Mouse (Mus musculus) limb, embryonic 13.5 days (tissue): ENCODE results near the gene Lce1k. TPM values are rescaled to one million over a fixed set of nuclear protein-coding genes. Genes with fewer than 3 reads are reported as not detected.
"Not testable (repeated sequence)": the region's sequence is repeated elsewhere in the genome, so short reads cannot be mapped to it uniquely, and the experiment has no call there.

Experiments used
- ATAC-seq: fragments of 200-750 bp; cut with Nextera tagmentation; 2 replicates; pipeline ENCODE4 v1.8.0; 2017; ENCODE audit warnings: low read depth, moderate number of reproducible peaks, moderate TSS enrichment; ENCODE audit not compliant: low FRiP score
- H3K27ac ChIP-seq: fragments of 300-500 bp; sonication (generic); 2 replicates; pipeline ENCODE4 v1.5.1; 2015; ENCODE audit warnings: inconsistent platforms, mild to moderate bottlenecking, moderate library complexity
- H3K27me3 ChIP-seq: fragments of 300-500 bp; sonication (generic); 2 replicates; pipeline ENCODE4 v1.6.1; 2015; ENCODE audit warnings: mild to moderate bottlenecking, inconsistent platforms
- H3K36me3 ChIP-seq: fragments of 300-500 bp; sonication (generic); 2 replicates; pipeline ENCODE4 v1.6.1; 2015; ENCODE audit warnings: inconsistent platforms, mild to moderate bottlenecking, moderate library complexity
- H3K4me1 ChIP-seq: fragments of 300-500 bp; sonication (generic); 2 replicates; pipeline ENCODE4 v1.6.1; 2015; ENCODE audit warnings: inconsistent platforms
- H3K4me2 ChIP-seq: fragments of 300-500 bp; sonication (generic); replicated peaks from 2 replicates; pipeline ENCODE4 v1.6.1; 2015; ENCODE audit warnings: inconsistent platforms, mild to moderate bottlenecking, moderate library complexity
- H3K4me3 ChIP-seq: fragments of 300-500 bp; sonication (generic); 2 replicates; pipeline ENCODE4 v1.5.1; 2015; ENCODE audit warnings: moderate library complexity, mild to moderate bottlenecking, inconsistent platforms
- H3K9ac ChIP-seq: fragments of 300-500 bp; sonication (generic); 2 replicates; pipeline ENCODE4 v1.6.1; 2015; ENCODE audit warnings: mild to moderate bottlenecking, inconsistent platforms
- H3K9me3 ChIP-seq: fragments of 300-500 bp; sonication (generic); 2 replicates; pipeline ENCODE4 v1.6.1; 2016; ENCODE audit warnings: inconsistent platforms
- WGBS: fragments of 180-500 bp; shearing (Covaris S2); methylation state at CpG from one replicate; pipeline ENCODE4 v1.1.7; 2015; 5-methylcytosine and 5-hydroxymethylcytosine counted together
- polyA plus RNA-seq: library from polyadenylated mRNA; unstranded; fragments of >200 nt; fragmentation: Nextera tagmentation; extraction: Ambion mirVana; gene quantifications from 2 replicates; pipeline ENCODE4 v1.2.1, GENCODE M21; 2015

Lce1k gene
- not detected in 2 replicates for polyA plus RNA-seq

GRCm38 (mm10) chr3:92807791-92808190 is at the start of gene Lce1k:
Lce1k (minus strand) TSS chr3:92807891.
- no peak for ATAC-seq
- Histone ChIP-seq H3K4me1 (no peaks in the 10 kb centered on the region), H3K27ac (no peak within 1 kb of the TSS), H3K9ac (no peak within 1 kb of the TSS), H3K36me3 (no peaks in the 10 kb centered on the region), H3K4me3 (no peak within 1 kb of the TSS), H3K27me3 (no peaks in the 10 kb centered on the region), H3K4me2 (no peak within 1 kb of the TSS), H3K9me3 (no peaks in the 10 kb centered on the region)

DNA sequence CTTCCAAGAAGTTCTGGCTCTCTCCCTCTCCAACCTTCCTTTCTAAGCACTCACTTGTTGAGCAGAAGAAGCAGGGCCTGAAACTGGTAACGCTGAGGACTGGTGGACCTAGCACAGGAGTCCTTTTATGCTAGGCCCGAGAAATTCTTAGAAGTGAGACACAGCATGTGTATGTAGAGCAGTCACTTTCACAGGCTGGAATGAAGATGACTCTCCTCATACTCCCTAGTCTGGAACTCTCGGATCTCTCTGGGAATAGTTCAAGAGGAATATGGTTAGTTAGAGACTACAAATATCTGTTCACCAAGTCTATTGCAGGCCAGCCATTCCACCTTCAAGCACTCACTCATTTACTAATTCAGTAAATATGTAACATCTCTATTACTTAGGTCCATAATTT is 43.5 kb upstream of the Lce1k start, which contains the start of gene Lce1l:
Lce1l (minus strand) TSS at position 101 of the 400 bp plus-strand sequence.
- H3K27me3 ChIP-seq, result no peaks in the 10 kb centered on the region
- no peak within 1 kb of the TSS for H3K27ac ChIP-seq
- no peak within 1 kb of the TSS for H3K4me2 ChIP-seq
- 81% methylated on average over 3 of the region's 3 CpGs for WGBS
- ATAC-seq, result no peak
- H3K9me3 ChIP-seq, result no peaks in the 10 kb centered on the region
- H3K4me3 ChIP-seq, result no peak within 1 kb of the TSS
- H3K4me1 ChIP-seq, result no peaks in the 10 kb centered on the region
- H3K9ac ChIP-seq, result no peak within 1 kb of the TSS
- H3K36me3 ChIP-seq, result no peaks in the 10 kb centered on the region

DNA sequence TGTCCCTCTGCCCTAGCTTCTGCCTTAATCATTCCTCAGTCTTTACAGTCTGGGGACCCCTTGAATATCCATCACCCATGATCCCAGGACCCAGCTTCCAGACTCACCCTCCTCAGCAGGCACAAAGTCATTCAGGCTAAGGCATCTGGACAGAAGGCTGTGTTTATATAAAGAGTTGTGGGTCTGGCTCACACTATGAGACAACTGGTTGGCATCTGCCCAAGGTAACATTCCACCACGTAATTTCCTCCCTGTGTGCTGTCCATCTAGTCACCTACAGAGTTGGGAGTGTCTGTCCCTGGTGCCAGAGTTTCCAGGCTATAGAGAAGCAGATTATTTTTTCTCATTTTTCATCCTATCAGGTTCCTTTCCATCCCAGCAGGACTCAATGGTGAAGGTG is 19.4 kb upstream of the Lce1k start, which contains the start of gene Kprp:
Kprp (minus strand) TSS at position 140 of the 400 bp plus-strand sequence.
- no peaks in the 10 kb centered on the region for H3K27me3 ChIP-seq
- no peak for ATAC-seq
- no peak within 1 kb of the TSS for H3K4me2 ChIP-seq
- H3K4me1 ChIP-seq, result no peaks in the 10 kb centered on the region
- H3K9ac ChIP-seq, result no peak within 1 kb of the TSS
- WGBS, result 56% methylated on average over 1 of the region's 1 CpGs
- no peaks in the 10 kb centered on the region for H3K36me3 ChIP-seq
- H3K4me3 ChIP-seq, result no peak within 1 kb of the TSS
- no peaks in the 10 kb centered on the region for H3K9me3 ChIP-seq
- H3K27ac ChIP-seq, result no peak within 1 kb of the TSS

DNA sequence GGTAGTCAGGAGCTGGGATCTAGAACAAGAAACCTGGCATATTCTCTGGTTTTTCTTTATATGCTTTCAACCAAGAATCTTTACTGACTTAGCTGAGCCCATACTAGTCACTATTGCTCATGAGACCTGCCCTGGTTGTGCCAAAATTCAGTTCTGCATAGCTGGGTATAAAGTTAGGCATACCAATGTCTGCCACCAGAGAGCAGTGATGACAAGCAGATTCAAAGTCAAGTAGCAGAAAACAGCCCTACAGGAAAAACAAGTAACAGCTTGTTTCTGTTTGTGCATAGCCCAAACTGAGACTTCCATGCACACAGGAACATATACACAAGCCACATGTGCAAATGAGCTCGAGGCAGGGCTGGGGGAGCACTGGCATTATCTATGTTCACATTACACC is 18.1 kb upstream of the Lce1k start:
- Histone ChIP-seq H3K9ac (no peak overlapping the region), H3K27me3 (no peaks in the 10 kb centered on the region), H3K4me2 (no peak overlapping the region), H3K36me3 (no peaks in the 10 kb centered on the region), H3K4me1 (no peaks in the 10 kb centered on the region), H3K27ac (no peak overlapping the region), H3K9me3 (no peaks in the 10 kb centered on the region), H3K4me3 (no peak overlapping the region)
- no peak for ATAC-seq
- WGBS, result 32% methylated on average over 1 of the region's 1 CpGs

DNA sequence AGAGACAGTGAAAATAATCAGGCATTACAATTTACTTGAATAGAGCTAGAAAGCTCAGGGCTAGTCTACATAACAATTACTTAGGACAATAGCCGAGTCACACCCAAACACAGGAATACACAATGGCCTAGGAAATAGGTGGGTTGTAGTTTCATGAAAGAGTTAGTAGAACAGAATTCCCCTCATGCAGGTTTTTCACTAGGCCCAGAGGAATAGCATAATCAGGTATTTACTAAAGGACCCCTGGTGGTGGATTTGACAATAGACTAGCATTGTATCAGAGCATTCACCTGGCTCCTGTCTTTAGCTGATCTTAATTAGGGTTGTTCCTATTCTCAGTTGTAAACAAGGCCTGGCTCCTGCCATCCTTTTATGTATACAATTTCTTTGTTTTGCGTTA is 8.3 kb upstream of the Lce1k start:
- not testable (repeated sequence) for ATAC-seq, H3K4me3 ChIP-seq, H3K4me2 ChIP-seq, H3K27me3 ChIP-seq, H3K36me3 ChIP-seq, H3K4me1 ChIP-seq, H3K27ac ChIP-seq, H3K9ac ChIP-seq, H3K9me3 ChIP-seq
- 83% methylated on average over 2 of the region's 2 CpGs for whole genome bisulfite sequencing

DNA sequence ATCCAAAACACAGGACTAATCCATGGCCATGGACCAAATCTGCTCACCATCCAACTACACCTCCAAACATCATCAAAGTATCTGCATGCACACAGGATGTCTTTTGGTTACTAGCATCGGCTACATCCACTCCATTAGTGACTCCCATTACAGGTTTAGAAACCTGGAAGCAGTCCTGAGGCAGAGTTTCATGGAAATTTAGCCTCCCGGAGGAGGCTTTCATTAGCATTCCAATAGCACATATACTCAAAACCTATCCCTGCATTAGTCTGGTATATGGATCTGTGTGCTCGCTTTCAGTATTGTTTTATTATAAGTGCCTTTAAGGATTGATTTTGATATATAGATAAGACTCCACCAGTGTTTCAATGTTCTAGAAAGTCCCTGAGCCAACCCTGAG is 7.9 kb upstream of the Lce1k start:
- no peaks in the 10 kb centered on the region for H3K9me3 ChIP-seq
- H3K4me1 ChIP-seq, result no peaks in the 10 kb centered on the region
- H3K9ac ChIP-seq, result no peak overlapping the region
- no peak overlapping the region for H3K4me2 ChIP-seq
- WGBS, result 85% methylated on average over 3 of the region's 3 CpGs
- no peaks in the 10 kb centered on the region for H3K36me3 ChIP-seq
- ATAC-seq, result no peak
- H3K27me3 ChIP-seq, result no peaks in the 10 kb centered on the region
- H3K27ac ChIP-seq, result no peak overlapping the region
- H3K4me3 ChIP-seq, result no peak overlapping the region

DNA sequence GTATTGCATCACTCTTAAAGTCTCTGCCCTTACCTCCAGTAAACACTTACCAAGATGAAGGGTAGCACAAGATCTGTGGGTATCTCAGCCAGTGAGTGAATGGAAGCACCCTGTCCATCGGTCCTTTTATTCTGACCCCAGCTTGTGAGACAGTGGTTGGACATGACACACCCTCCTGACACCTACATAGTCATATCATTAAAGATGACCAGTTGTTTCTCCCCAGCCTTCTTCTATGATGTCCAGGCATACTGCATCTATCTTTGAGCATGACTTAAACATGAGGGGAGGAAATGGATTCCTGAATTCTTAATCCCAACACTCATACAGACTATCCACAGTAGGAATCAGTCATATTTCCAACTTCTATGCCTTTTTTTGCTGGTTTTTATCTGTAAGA is 17.3 kb downstream of the Lce1k start, which contains the start of gene Lce1j:
Lce1j (minus strand) TSS at position 101 of the 400 bp plus-strand sequence.
- no peak within 1 kb of the TSS for H3K4me2 ChIP-seq
- no peak within 1 kb of the TSS for H3K9ac ChIP-seq
- H3K27me3 ChIP-seq, result no peaks in the 10 kb centered on the region
- no peaks in the 10 kb centered on the region for H3K9me3 ChIP-seq
- WGBS, result 83% methylated on average over 1 of the region's 1 CpGs
- H3K36me3 ChIP-seq, result no peaks in the 10 kb centered on the region
- H3K27ac ChIP-seq, result no peak within 1 kb of the TSS
- no peak within 1 kb of the TSS for H3K4me3 ChIP-seq
- ATAC-seq, result no peak
- no peaks in the 10 kb centered on the region for H3K4me1 ChIP-seq

DNA sequence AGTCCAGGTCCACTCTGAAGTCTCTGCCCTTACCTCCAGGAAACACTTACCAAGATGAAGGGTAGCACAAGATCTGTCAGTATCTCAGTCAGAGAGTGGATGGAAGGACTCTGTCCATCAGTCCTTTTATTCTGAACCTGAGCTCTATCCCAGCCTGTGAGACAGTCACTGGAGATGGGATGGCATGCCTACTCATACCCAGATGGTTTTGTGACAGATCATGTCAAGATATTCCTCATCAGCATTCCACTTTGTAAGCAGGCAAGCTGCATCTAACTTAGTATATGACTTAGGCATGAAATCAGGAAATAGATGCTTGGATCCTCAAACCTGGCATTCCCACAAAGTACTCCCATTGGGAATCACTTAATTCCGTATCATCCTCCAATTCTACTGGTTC is 28.9 kb downstream of the Lce1k start, which contains the start of gene Lce1i:
Lce1i (minus strand) TSS at position 101 of the 400 bp plus-strand sequence.
- Histone ChIP-seq H3K36me3 (no peaks in the 10 kb centered on the region), H3K4me1 (no peaks in the 10 kb centered on the region), H3K4me2 (no peak within 1 kb of the TSS), H3K27ac (no peak within 1 kb of the TSS), H3K9ac (no peak within 1 kb of the TSS), H3K4me3 (no peak within 1 kb of the TSS), H3K27me3 (no peaks in the 10 kb centered on the region), H3K9me3 (no peaks in the 10 kb centered on the region)
- 67% methylated on average over 1 of the region's 1 CpGs for WGBS
- ATAC-seq, result no peak

- no peak overlapping the region for H3K27ac ChIP-seq
- 16% methylated on average over 3 of the region's 3 CpGs for WGBS
- no peak overlapping the region for H3K4me2 ChIP-seq
- H3K4me1 ChIP-seq, result no peaks in the 10 kb centered on the region
- H3K9me3 ChIP-seq, result no peaks in the 10 kb centered on the region
- no peak for ATAC-seq
- no peak overlapping the region for H3K4me3 ChIP-seq
- H3K36me3 ChIP-seq, result no peaks in the 10 kb centered on the region
- no peaks in the 10 kb centered on the region for H3K27me3 ChIP-seq
- H3K9ac ChIP-seq, result no peak overlapping the region
Observed at GRCm38 (mm10) chr3:92771573-92771972, 36.1 kb downstream of the Lce1k start.

DNA sequence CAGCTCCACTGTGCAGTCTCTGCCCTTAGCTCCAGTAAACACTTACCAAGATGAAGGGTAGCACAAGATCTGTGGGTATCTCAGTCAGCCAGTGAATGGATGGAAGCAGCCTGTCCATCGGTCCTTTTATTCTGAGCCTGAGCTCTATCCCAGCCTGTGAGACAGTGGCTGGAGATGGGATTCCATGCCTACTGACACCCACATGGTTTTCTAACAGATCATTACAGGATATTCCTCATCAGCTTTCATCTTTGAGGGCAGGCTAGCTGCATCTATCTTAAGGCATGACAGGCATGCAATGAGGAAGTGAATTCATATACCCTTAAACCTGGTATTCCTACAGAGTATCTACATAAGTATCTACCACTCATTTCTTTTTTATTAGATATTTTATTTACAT is 42.7 kb downstream of the Lce1k start, which contains the start of gene Lce1h:
Lce1h (minus strand) TSS at position 101 of the 400 bp plus-strand sequence.
- Histone ChIP-seq H3K36me3 (no peaks in the 10 kb centered on the region), H3K4me3 (no peak within 1 kb of the TSS), H3K27me3 (no peaks in the 10 kb centered on the region), H3K27ac (no peak within 1 kb of the TSS), H3K4me2 (no peak within 1 kb of the TSS), H3K9me3 (no peaks in the 10 kb centered on the region), H3K9ac (no peak within 1 kb of the TSS), H3K4me1 (no peaks in the 10 kb centered on the region)
- 82% methylated on average over 1 of the region's 1 CpGs for WGBS
- ATAC-seq, result no peak

Other genes starting within 250 kb of the Lce1k start
- not detected in 2 replicates for gene Ivl, start 234.2 kb downstream of the Lce1k start, polyA plus RNA-seq
- gene Smcp, start 218.9 kb downstream of the Lce1k start, polyA plus RNA-seq, result not detected in 2 replicates
- not detected in 2 replicates for gene 2210017I01Rik, start 200.4 kb downstream of the Lce1k start, polyA plus RNA-seq
- gene Lce6a, start 186.2 kb downstream of the Lce1k start, polyA plus RNA-seq, result not detected in 2 replicates
- not detected in 2 replicates for gene Lce1a1, start 159.6 kb downstream of the Lce1k start, polyA plus RNA-seq
- gene Lce1b, start 151.0 kb downstream of the Lce1k start, polyA plus RNA-seq, result not detected in 2 replicates
- gene Lce1a2, start 137.6 kb downstream of the Lce1k start, polyA plus RNA-seq, result not detected in 2 replicates
- gene Lce1c, start 128.6 kb downstream of the Lce1k start, polyA plus RNA-seq, result not detected in 2 replicates
- not detected in 2 replicates for gene Lce1d, start 120.7 kb downstream of the Lce1k start, polyA plus RNA-seq
- gene Lce1e, start 98.8 kb downstream of the Lce1k start, polyA plus RNA-seq, result not detected in 2 replicates
- not detected in 2 replicates for gene Lce1f, start 87.5 kb downstream of the Lce1k start, polyA plus RNA-seq
- not detected in 2 replicates for gene Gm38119, start 68.8 kb downstream of the Lce1k start, polyA plus RNA-seq
- gene Lce1g, start 55.6 kb downstream of the Lce1k start, polyA plus RNA-seq, result not detected in 2 replicates
- gene Lce1h, start 42.8 kb downstream of the Lce1k start, polyA plus RNA-seq, result not detected in 2 replicates
- gene Lce1i, start 29.0 kb downstream of the Lce1k start, polyA plus RNA-seq, result not detected in 2 replicates
- not detected in 2 replicates for gene Lce1j, start 17.4 kb downstream of the Lce1k start, polyA plus RNA-seq
- gene Kprp, start 19.4 kb upstream of the Lce1k start, polyA plus RNA-seq, result not detected in 2 replicates
- not detected in 2 replicates for gene Lce1l, start 43.4 kb upstream of the Lce1k start, polyA plus RNA-seq
- gene 2310050C09Rik, start 62.3 kb upstream of the Lce1k start, polyA plus RNA-seq, result 0.13 TPM in 1 of 2 replicates, not detected in the other
- gene Lce3a, start 118.3 kb upstream of the Lce1k start, polyA plus RNA-seq, result not detected in 2 replicates
- not detected in 2 replicates for gene Lce3b, start 125.1 kb upstream of the Lce1k start, polyA plus RNA-seq
- gene Lce3c, start 136.6 kb upstream of the Lce1k start, polyA plus RNA-seq, result 0.28 TPM in 1 of 2 replicates, not detected in the other
- not detected in 2 replicates for gene Lce3d, start 149.5 kb upstream of the Lce1k start, polyA plus RNA-seq
- gene Lce3e, start 159.2 kb upstream of the Lce1k start, polyA plus RNA-seq, result not detected in 2 replicates
- not detected in 2 replicates for gene Lce3f, start 184.3 kb upstream of the Lce1k start, polyA plus RNA-seq
- gene Crct1, start 207.8 kb upstream of the Lce1k start, polyA plus RNA-seq, result 0.42 and 1.0 TPM in 2 replicates
- not detected in 2 replicates for gene Lce1m, start 211.2 kb upstream of the Lce1k start, polyA plus RNA-seq